Mouse (Mus musculus) thymus, adult 2 months (tissue): ENCODE results near the gene Tmem52.

Source experiments
- CTCF ChIP-seq: fragments of 200-500 bp; IDR thresholded peaks from 2 replicates; pipeline ENCODE4 v1.5.1; 2012; ENCODE audit warnings: mild to moderate bottlenecking, control low read depth, low read length, moderate library complexity, borderline replicate concordance; ENCODE audit not compliant: control insufficient read depth, poor library complexity, insufficient read depth; ENCODE audit errors: extremely low read depth
- POLR2A ChIP-seq: fragments of 200-500 bp; IDR thresholded peaks from 2 replicates; pipeline ENCODE4 v1.6.1; 2012; ENCODE audit warnings: mild to moderate bottlenecking, low read length, control low read depth, moderate library complexity; ENCODE audit not compliant: control insufficient read depth, poor library complexity, insufficient read depth; ENCODE audit errors: extremely low read depth

DNA sequence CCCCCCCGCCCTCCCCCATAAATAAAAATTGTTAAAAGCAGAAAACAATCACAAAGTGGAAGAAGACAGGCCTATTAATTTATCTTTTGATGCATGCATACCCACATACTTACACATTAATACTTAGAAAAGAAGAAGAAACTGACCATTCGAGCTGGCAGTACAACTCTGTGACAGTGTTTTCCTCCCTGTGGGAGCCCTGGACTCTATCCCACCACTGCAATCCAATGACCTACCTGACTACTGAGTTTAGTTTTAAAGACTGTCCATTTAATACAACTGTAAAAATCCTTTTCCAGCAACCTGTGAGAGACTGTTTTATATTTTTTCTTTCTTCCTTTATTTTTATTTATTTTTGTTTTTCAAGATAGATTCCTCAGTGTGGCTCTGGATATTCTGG lies 32.2 kb downstream of the Tmem52 start:
- TF ChIP-seq POLR2A (no peak), CTCF (no peak)
